Mouse (Mus musculus) cerebellum, adult 2 months (tissue): ENCODE data around the gene Sin3b. TPM values are rescaled to one million over a fixed set of nuclear protein-coding genes. Genes with fewer than 3 reads are reported as not detected.
"Not testable (repeated sequence)": the region's sequence is repeated elsewhere in the genome, so short reads cannot be mapped to it uniquely, and the experiment has no call there.

ENCODE experiments used
- DNase-seq, 2 experiments: peaks; one replicate each; pipeline ENCODE4 v3.0.0; 2021
- H3K27ac ChIP-seq: fragments of 200-500 bp; 2 replicates; pipeline ENCODE4 v1.5.1; 2012; ENCODE audit warnings: low read length, control low read depth, inconsistent platforms; ENCODE audit not compliant: insufficient read depth
- H3K27me3 ChIP-seq: fragments of 200-500 bp; 2 replicates; pipeline ENCODE4 v1.6.1; 2012; ENCODE audit warnings: inconsistent platforms, mild to moderate bottlenecking, low read length, moderate library complexity; ENCODE audit not compliant: control insufficient read depth, insufficient read depth
- H3K4me1 ChIP-seq: fragments of 200-500 bp; 2 replicates; pipeline ENCODE4 v1.6.1; 2011; ENCODE audit warnings: low read length; ENCODE audit not compliant: control insufficient read depth, insufficient read depth
- H3K4me3 ChIP-seq: fragments of 200-500 bp; replicated peaks from 2 replicates; pipeline ENCODE3; 2011; ENCODE audit warnings: mild to moderate bottlenecking, low read depth, low read length, control low read depth; ENCODE audit not compliant: insufficient read depth
- CTCF ChIP-seq: fragments of 200-500 bp; IDR thresholded peaks from 2 replicates; pipeline ENCODE4 v1.5.1; 2011; ENCODE audit warnings: low read depth, mild to moderate bottlenecking, control low read depth, low read length, moderate library complexity, borderline replicate concordance; ENCODE audit not compliant: insufficient read depth
- POLR2A ChIP-seq: fragments of 200-500 bp; IDR thresholded peaks from 2 replicates; pipeline ENCODE4 v1.6.1; 2011; ENCODE audit warnings: low read length, control low read depth, borderline replicate concordance; ENCODE audit not compliant: insufficient read depth
- WGBS: fragments of 180-500 bp; shearing (Covaris S2); methylation state at CpG from one replicate; pipeline ENCODE4 v1.1.7; 2018; 5-methylcytosine and 5-hydroxymethylcytosine counted together
- polyA plus RNA-seq: library from polyadenylated mRNA; depleted of rRNA; stranded (reverse); fragments of >200 nt; gene quantifications from 2 replicates; pipeline ENCODE4 v1.2.3, GENCODE M21; 2012; rRNA removed

Gene Sin3b
- polyA plus RNA-seq: 101 and 102 TPM in 2 replicates

GRCm38 (mm10) chr8:72722769-72723650, at the start of gene Sin3b:
Sin3b (plus strand) TSS chr8:72723285.
- TF ChIP-seq POLR2A (peak; percentile 75), CTCF (no peak)
- H3K4me3 ChIP-seq: peak within 1 kb of the TSS; percentile 72
- no peaks in the 10 kb centered on the region for H3K27me3 ChIP-seq
- peak; percentile 91 to 93 for DNase-seq
- 13% methylated on average over 56 of the region's 56 CpGs for WGBS
- H3K27ac ChIP-seq: no peak within 1 kb of the TSS
- H3K4me1 ChIP-seq: peaks cover 8% of the 10 kb centered on the region; the same call in 1 of the 2 replicates

GRCm38 (mm10) chr8:72674184-72674583, 48.9 kb upstream of the Sin3b start:
- peak in 1 of 2 experiments; percentile 17 for DNase-seq
- TF ChIP-seq POLR2A (no peak), CTCF (no peak)
- H3K27me3 ChIP-seq: no peaks in the 10 kb centered on the region
- no peak overlapping the region for H3K27ac ChIP-seq
- WGBS: 71% methylated on average over 2 of the region's 2 CpGs
- H3K4me1 ChIP-seq: no peaks in the 10 kb centered on the region; the same call in 1 of the 2 replicates
- no peak overlapping the region for H3K4me3 ChIP-seq

GRCm38 (mm10) chr8:72676436-72676835, 46.6 kb upstream of the Sin3b start:
- WGBS: 64% methylated on average over 4 of the region's 4 CpGs
- H3K27ac ChIP-seq: no peak overlapping the region
- DNase-seq: no peak
- TF ChIP-seq POLR2A (no peak), CTCF (no peak)
- no peak overlapping the region for H3K4me3 ChIP-seq
- H3K27me3 ChIP-seq: no peaks in the 10 kb centered on the region
- H3K4me1 ChIP-seq: no peaks in the 10 kb centered on the region; the same call in 1 of the 2 replicates

GRCm38 (mm10) chr8:72676844-72677243, 46.2 kb upstream of the Sin3b start:
- DNase-seq, H3K27me3 ChIP-seq, H3K4me1 ChIP-seq, H3K27ac ChIP-seq, H3K4me3 ChIP-seq: not testable (repeated sequence)
- 70% methylated on average over 2 of the region's 2 CpGs for WGBS

GRCm38 (mm10) chr8:72677331-72677730, 45.8 kb upstream of the Sin3b start:
- Histone ChIP-seq H3K27me3 (no peaks in the 10 kb centered on the region), H3K4me3 (no peak overlapping the region), H3K27ac (no peak overlapping the region), H3K4me1 (no peaks in the 10 kb centered on the region; the same call in 1 of the 2 replicates)
- TF ChIP-seq POLR2A (no peak), CTCF (no peak)
- DNase-seq: no peak
- 72% methylated on average over 5 of the region's 5 CpGs for WGBS

- Histone ChIP-seq H3K4me3 (no peak overlapping the region), H3K27ac (no peak overlapping the region), H3K27me3 (no peaks in the 10 kb centered on the region), H3K4me1 (no peaks in the 10 kb centered on the region)
- TF ChIP-seq POLR2A (no peak), CTCF (peak; percentile 76)
- 19% methylated on average over 3 of the region's 3 CpGs for WGBS
- DNase-seq: peak; percentile 41 to 54
Observed at GRCm38 (mm10) chr8:72680133-72680532, 43.0 kb upstream of the Sin3b start.

- WGBS: 77% methylated on average over 4 of the region's 4 CpGs
- Histone ChIP-seq H3K27me3 (no peaks in the 10 kb centered on the region), H3K27ac (no peak overlapping the region), H3K4me1 (no peaks in the 10 kb centered on the region), H3K4me3 (no peak overlapping the region)
- no peak for TF ChIP-seq CTCF
- TF ChIP-seq POLR2A: no peak
- DNase-seq: no peak
Observed at GRCm38 (mm10) chr8:72682051-72682687, 40.9 kb upstream of the Sin3b start.

- no peak overlapping the region for H3K4me3 ChIP-seq
- H3K4me1 ChIP-seq: no peaks in the 10 kb centered on the region
- TF ChIP-seq CTCF (no peak), POLR2A (no peak)
- no peak overlapping the region for H3K27ac ChIP-seq
- H3K27me3 ChIP-seq: no peaks in the 10 kb centered on the region
- DNase-seq: no peak
- WGBS: 73% methylated on average over 2 of the region's 2 CpGs
Observed at GRCm38 (mm10) chr8:72683010-72683521, 40.0 kb upstream of the Sin3b start.

GRCm38 (mm10) chr8:72683572-72684099, 39.4 kb upstream of the Sin3b start:
- H3K27ac ChIP-seq, H3K4me3 ChIP-seq, H3K27me3 ChIP-seq, DNase-seq, H3K4me1 ChIP-seq: not testable (repeated sequence)
- WGBS: 83% methylated on average over 5 of the region's 5 CpGs
